Mouse (Mus musculus) liver, embryonic 12.5 days (tissue): Measurements from ENCODE around the gene Tmem132e. TPM values are rescaled to one million over a fixed set of nuclear protein-coding genes. Genes with fewer than 3 reads are reported as not detected.

Experiments used
- polyA plus RNA-seq: library from polyadenylated mRNA; unstranded; fragments of >200 nt; fragmentation: Nextera tagmentation; extraction: Ambion mirVana; gene quantifications from 2 replicates; pipeline ENCODE4 v1.2.1, GENCODE M21; 2016

Tmem132e gene
- polyA plus RNA-seq, 1 experiment from 2014 or later: 0.52 TPM

Other genes starting within 250 kb of the Tmem132e start
- not detected in 2 replicates for gene Ccl1, start 83.2 kb upstream of the Tmem132e start, polyA plus RNA-seq